Mouse (Mus musculus): ENCODE results near the gene Smpdl3a.

Gene Smpdl3a

DNA sequence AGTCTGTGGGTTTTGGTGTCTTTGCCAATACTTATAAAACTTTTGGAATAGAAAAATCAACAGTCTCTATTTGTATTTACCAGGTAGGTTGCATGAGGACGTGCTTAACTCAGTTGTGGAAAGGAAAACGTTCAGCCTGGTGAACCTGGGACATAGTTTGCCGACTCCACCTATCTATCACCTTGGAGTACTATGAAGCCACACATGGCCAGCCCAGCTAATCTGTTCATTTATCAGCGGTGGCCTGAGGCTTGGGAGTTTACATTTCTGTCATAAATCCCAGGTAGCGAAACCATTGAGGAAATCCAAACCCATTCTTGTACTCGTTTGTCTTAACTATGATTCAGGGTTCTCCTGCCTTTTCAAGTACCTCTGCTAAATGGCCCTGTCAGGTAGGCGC is at the start of gene Smpdl3a:
Gene Smpdl3a (plus strand): TSS at position 318 of the 400 bp plus-strand sequence.
- no peak for DNase-seq (ENCODE audit: low read depth, low spot score)

DNA sequence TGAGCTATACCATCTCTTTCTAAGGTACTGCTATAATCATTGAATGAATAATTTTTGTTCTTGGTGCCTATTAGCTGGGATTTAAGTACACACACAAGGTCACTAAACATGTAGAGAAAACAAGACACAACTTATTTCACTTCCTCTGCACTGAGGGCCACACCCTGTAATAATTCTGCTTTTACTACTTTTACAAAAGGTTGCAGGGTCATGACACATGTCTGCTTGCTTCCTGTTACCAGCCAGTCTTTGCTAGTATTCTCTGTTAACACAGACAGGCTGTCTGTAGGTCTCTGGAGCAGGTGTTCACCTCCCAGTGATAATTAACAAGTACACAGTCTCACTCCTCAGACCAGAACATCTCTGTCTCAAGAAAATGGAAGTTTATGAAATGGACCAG is 48.7 kb upstream of the Smpdl3a start:
- no peak for DNase-seq (ENCODE audit: low read depth, low spot score)

DNA sequence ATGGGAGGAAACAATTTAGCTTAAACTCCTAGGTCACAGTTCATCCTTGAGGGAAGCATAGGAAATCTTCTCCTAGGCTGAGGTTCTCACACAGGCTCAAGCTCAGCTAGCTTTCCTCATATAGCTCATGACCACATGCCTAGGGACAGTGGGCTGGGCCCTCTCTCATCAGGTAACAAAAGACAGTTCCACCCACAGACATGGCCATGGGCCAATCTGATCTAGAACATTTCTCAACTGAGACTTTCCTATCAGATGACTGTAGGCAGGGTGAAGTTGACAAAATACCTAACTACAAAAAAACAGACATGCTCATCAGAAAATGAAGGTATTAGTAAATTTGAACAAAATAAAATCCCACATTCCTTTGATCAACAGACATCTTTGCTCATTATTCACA is 47.0 kb upstream of the Smpdl3a start:
- no peak for DNase-seq (ENCODE audit: low read depth, low spot score)

DNA sequence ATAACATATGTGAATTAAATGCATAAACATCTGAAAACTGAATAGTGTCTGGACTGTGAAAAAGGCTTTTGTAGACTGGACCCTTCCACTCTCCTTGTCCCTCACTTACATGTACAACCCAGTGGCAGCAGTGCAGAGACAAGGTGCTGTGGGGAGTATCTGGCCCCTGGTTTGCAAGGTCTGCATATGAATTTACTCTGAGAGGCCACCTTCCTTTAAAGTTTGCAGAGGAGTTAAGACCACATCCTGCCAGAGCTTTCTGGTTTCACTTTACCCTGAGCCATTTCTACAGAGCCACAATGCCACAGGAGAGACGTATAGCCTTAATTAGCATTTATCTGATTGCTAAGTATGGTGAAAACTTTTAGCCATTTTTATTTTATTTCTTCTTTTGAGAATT is 40.8 kb upstream of the Smpdl3a start:
- no peak for DNase-seq (ENCODE audit: low read depth, low spot score)

DNA sequence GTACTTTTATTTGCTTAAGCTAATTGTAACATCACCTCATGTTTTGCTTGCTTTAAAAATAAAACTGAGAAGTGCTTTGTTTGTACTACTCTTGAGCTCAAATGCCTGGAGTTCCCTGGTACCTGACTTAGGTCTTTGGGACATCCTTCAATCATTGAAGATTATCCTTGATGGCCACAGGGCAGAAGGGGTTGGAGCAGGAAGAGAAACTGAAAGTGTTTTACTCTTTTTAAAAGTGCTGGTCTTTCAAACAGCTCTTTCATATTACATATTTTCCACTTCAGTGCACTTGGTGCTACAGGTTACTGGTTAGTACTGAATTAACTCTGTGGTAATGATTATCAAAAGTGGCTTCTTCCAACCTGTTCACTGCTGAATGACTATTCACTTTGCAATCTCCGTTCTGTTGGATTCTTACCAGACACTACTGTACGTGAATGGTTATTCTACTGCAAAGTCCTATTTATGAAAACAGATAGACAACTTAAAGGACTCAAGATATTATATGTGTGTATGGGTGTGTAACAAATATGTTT is 38.9 kb upstream of the Smpdl3a start:
- DNase-seq (ENCODE audit: low read depth, low spot score), result no peak

DNA sequence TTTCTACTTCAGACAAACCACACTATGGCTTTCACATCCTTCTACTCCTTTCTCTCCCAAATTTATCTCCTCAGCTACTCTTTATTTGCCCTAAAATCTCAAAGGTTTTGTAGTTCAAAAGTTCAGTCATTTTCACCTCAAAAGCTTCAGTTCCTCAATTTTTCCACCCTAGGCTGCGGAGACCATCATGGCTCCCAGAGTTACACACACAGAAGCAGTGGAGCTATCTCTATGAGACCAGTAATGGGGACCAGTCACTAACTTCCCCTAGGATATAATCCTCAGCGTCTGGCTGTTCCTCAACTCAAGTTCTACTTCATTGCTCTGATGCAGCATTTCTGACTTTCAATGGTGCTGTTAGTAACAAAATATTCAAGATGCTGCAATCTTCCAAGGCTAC is 35.1 kb upstream of the Smpdl3a start:
- no peak for DNase-seq (ENCODE audit: low read depth, low spot score)

DNA sequence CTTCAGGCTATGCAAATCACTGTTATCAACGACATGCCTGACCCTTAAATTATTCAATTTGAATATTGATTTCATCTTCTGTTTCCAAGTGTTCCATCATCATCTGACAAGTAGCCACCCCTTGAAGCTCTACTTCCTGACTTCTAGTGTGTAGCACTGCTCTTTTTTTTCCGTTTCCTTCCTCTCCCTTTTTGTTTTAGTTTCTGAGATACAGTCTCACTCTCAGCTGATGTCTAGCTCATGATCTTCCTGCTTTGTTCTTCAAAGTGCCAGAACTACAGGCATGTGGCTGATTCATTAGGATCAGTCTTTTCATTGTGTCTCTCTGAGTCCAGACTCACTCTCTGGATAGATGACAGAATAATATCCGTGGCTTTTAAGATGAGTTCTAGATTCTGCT is 33.4 kb upstream of the Smpdl3a start:
- DNase-seq (ENCODE audit: low read depth, low spot score), result no peak

DNA sequence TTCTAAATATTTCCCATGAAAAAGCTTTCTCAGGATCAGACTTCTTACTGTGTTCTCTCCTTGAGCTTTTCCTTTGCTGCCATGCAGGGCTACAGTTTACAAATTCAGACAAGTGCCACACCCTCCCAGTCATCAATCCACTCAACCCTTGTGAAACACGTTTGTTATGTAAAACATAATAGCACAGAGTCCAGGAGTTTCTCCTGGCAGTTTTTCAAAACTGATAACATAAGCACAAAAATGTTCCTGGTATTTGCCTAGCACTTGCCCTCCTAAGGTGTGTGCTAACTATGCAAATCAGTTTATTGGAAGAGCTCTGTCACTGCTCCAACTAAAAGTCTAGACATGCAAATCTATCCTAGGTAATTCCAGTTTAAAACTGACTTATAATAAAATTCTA is 31.1 kb upstream of the Smpdl3a start:
- no peak for DNase-seq (ENCODE audit: low read depth, low spot score)

DNA sequence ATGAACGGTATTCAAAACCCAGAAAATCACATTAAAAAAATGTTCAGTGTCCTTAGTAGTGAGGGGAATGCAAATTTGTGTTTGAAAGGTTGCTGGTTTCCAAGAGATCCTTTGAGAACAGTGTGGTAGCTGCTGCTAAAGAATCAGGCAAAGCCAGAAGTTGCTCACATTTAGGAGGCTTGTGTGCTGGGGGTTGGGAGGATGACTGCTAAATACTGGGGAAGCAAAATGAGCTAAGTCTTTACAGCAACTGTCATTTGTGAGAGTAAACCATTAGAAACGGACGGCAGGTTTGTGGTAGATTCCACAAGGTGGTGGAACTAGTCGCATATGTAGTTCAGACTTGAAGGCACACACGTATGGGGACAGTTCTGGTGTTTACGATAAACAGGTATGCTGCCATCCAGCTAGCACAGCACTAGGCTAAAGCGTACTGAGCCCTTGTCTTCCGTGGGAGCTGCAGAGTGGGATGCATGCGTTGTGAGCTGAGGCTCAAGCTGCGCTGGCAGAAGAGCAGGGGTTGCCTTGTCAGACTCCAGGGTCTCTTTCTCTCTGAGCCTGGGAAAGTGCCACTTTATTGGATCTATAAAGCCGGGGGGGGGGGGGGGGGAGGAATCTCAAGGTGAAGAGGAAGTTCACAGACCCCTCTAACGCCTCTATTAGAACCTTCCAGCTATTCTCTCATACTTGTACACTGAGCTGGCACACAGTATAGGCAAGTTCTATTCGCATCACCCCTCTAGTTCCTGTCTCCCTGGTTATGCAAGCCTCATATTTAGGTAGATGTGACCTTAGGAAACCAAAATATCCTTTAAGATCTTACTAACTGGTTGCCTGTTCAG is 10.6 kb upstream of the Smpdl3a start:
- DNase-seq (ENCODE audit: low read depth, low spot score), result no peak

DNA sequence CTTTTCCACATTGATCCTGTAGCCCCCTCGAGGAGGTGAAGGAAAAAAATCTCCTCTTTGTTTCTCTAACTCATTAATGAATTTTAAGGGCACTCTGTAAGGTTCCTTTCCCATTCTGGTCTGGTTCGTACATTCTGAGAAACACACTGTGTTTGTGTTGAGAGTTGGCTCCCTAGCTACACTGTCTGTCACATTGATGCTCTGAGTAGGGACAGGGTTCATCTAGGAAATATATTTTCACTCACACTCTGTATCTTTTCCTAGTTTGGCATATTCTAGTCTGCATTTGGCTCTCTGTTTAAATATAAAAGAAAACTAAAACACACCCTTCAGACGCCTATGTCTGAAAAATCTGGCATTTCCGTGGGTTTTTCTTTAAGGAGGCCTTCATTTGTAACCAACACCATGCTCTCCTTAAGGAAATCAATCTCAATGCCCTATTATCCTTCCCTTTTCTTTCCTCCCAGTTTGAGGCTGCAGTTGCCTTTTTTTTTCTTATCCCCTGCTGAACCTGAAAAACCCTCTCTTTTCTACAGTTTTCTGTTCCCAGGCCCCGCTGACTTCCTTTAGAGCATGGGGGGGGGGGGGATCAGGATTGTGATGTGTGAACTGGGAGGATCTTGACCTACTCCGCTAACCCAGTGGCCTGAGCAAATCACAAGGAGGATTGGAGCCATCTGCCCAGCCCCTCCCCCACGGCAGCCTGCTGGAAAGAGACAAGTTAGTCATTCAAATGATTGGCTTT is 9.8 kb upstream of the Smpdl3a start:
- no peak for DNase-seq (ENCODE audit: low read depth, low spot score)

DNA sequence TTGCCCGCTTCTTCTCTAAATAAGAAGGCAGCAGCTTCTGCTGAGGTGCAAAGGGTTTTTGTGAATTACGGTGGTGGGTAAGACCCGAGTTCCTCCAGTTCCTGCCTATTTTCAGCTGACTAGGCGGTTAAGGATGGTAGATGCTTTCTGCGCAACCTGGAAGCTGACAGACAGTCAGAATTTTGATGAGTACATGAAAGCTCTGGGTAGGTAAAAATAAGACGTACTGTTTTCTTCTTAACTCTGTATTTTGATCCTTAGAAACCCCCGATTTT is 9.3 kb upstream of the Smpdl3a start, which contains the start of gene Fabp7:
Gene Fabp7 (plus strand): TSS at position 6 of the 275 bp plus-strand sequence.
- no peak for DNase-seq (ENCODE audit: low read depth, low spot score)

DNA sequence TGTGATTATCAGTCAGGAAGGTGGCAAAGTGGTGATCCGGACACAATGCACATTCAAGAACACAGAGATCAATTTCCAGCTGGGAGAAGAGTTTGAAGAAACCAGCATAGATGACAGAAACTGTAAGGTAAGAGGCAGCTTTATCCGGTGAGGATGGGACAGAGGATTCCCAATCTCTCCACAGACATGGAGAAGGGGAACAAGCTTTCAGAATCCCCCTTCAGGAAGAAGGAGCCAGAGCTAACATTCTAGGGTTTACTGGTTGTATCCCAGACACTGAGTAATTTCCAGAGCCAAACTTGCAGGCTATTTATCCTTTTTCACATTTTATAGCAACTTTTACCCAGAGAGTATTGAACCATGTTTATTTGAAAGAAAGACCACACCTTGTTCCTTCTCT is 8.6 kb upstream of the Smpdl3a start:
- DNase-seq (ENCODE audit: low read depth, low spot score), result no peak

DNA sequence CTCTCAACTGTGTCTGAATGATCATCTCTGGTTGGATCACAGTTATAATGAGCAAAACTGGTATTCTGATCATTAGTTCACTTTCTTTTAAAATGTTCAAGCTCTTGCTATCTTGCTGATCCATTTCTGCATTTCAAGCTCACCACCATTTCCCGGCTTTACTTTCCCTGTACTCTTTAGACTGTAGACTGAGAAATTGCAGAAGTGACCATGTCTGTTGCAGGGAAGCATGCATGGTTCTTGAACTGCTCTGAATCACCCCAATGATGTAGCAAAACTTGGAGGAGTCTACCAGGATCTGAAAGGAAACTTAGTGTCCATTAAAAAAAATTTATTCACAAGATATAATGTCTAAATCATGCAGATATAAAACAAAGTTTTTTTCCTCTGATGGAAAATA is 1.2 kb upstream of the Smpdl3a start:
- no peak for DNase-seq (ENCODE audit: low read depth, low spot score)

DNA sequence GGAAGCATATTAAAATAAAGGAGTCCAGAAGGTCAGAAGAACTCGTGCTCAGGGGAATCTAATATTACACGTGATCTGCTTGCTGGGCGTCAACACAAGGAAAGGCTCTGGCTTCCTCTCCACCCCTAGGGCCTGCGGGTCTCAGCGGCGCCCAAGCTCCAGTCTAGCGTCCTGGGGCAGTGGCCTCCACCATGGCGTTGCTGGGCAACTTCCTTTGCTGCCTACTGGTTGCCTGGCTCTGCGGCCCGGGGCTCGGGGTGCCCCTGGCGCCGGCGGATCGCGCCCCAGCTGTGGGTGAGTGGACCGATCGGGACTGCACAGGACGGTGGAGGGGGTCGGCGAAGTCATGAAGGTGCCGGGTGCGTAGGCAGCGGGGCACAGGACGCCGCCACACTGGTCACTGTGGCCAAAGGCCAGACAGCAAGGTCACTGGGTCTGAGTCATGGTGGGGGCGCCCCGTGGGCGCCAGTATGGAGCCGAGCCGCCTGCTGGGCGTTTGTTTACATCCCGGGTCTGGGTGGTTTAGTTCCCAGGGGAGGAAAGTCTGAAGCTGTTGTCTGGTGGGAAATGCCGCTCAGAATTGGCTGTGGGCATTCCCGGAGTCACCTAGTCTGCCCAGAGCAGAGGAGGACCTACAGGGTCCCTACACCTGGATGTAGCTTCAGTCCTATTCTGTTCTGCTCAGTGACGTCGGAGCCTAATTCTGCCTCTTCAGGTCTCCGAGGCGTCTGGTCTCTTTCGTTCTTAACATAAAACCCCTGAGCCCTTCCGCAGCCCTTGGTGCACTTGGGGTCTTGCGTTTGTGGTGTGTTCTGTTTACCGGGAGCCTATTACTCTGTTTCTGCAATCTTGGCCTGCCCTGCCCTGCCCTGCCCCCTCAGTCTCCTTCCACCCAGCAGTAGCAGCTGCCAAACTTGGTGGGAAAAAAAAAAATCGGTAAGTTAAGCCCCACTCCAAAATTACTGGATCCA is 641 bp downstream of the Smpdl3a start:
- DNase-seq (ENCODE audit: low read depth, low spot score), result no peak

DNA sequence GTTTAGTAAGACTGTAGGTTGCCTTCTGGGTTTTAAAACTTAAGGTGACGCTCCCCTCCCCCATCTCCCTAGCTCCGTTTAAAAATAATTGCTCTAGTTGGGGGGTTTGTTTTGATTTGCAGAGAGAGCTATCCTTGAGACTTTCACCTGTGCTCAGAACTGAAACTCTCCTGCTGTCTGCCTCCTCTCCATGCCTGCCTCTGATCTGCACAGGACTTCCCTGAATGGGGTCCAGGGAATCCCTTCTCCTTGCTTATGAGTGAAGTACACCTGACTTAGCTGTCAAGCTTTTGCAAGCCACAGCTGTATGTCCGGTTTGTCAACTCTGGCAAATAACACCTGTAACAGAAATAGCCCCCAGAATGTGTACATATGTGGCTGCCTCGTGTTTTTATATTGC is 1.4 kb downstream of the Smpdl3a start:
- no peak for DNase-seq (ENCODE audit: low read depth, low spot score)

DNA sequence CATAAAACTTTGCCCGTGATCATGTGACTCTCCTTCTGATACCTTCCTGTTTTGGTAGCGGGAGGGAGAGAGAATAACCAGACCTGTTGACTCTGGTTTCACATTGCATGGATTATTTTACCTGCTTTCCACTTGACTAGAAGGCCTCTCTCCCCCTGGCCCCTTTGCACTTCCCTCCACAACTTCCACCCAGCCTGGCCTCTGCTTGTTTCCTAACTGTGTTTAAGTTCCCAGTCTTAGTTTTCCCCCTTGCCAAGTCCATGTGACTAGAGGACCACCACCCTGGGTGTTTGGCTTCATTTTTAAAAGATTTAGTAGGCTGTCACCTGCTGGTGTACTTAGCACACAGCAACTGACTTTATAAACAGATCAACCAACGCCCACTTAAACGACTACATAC is 1.9 kb downstream of the Smpdl3a start:
- no peak for DNase-seq (ENCODE audit: low read depth, low spot score)

DNA sequence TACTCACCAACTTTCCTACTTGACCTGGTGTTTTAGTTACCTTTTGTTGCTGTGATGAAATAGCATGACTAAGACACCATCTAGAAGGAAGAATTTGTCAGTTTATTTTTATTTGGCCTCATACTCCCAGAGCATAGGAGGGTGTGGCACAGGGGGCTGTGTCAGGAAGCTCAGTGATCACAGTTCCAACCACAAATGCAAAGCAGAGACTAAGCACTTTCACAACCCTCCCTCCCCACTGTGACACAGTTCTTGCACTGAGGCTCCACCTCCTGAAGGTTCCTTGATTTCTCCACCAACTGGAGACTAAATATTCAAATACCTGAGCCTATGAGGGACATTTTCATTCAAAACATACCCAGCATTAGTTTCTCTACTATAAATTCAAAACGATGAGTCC is 5.4 kb downstream of the Smpdl3a start:
- DNase-seq (ENCODE audit: low read depth, low spot score), result no peak

DNA sequence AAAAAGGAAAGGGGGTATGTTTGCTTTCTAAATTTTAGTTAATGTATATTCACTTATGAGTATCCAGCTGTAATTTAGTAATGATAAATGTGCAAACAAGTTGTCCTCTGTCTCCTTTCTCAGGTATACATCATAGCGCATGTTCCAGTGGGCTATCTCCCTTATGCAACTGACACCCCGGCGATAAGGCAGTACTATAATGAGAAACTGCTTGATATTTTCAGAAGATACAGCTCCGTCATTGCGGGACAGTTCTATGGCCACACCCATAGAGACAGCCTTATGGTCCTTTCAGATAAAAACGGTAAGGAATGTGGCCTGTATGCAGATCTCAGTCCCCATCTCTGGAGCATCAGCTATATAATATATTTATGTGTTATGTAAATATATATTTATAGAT is 13.6 kb downstream of the Smpdl3a start:
- no peak for DNase-seq (ENCODE audit: low read depth, low spot score)

DNA sequence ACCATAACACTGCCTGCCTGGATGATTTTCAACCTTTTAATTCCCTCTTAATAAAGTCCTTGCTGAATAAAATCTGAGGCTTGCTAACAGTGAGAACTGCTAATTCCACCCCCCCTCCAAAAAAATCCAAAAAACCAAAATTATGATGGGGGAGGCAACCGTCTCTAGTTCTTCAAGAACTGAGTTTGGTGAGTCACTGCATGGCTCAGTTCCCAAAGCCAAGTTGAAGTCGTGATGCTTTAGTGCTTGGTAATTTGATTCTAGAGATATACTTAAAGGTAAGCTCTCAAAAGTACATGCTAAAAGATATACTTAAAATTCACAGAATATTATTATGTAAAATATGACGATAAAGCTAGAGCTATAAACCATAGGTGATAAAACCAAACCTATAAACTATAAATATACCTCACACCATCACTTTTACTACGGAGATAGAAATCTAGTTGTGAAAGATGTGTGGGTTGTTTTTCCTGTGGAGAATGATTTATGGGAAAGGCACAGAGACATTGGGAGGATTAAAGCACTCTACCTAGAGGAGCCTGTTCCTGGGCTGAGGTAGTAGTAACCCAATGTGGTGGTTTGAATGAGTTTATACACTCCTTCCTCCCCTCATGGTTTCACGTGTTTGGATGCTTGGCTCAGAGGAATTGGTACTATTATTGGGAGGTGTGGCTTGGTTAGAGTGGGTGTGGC is 18.2 kb downstream of the Smpdl3a start:
- no peak for DNase-seq (ENCODE audit: low read depth, low spot score)

DNA sequence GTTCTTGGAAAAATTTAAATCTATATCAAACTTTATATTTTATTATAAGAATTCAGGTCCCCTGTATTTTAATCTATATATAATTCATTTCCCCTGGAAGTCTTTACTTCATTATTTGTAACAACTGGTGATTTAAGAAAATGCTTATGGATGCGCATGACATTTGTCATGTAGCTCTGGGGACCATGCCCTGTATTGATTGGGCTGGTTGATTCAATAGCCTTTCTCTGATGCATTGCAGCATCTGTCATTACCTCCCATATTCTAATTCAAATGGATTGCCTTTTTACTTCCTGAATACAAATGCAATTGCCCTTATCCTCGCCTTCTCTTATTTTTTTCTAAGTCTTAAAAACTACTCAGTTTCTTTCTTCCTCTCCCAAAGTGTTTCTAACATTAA is 20.2 kb downstream of the Smpdl3a start:
- DNase-seq (ENCODE audit: low read depth, low spot score), result no peak

DNA sequence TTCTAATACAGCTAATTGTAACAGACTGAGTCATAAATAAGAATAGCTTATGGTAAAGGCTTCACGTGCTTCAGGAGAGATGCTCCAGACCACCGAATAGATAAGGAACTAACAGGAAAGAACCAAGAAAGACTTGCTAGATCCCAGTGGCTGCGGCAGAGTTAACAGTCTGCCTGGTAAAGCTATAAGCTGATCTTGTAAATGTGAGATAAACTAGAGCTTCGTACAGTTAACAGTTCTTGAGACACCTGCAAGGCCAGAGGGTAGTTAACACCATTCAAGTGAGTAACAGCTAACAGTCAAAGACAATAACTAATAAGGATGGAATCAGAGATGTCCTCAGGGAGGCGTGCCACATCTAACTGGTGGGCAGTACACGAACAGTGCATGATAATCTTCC is 21.7 kb downstream of the Smpdl3a start:
- no peak for DNase-seq (ENCODE audit: low read depth, low spot score)
